Mouse (Mus musculus) midbrain, embryonic 15.5 days (tissue): Measurements from ENCODE around the gene Mllt6. TPM values are rescaled to one million over a fixed set of nuclear protein-coding genes. Genes with fewer than 3 reads are reported as not detected.

Source experiments
- ATAC-seq: fragments of 200-750 bp; cut with Nextera tagmentation; replicated peaks from 2 replicates; pipeline ENCODE4 v1.8.0; 2017; ENCODE audit warnings: moderate TSS enrichment
- H3K27ac ChIP-seq: fragments of 300-500 bp; sonication (generic); 2 replicates; pipeline ENCODE4 v1.5.1; 2015; ENCODE audit warnings: mild to moderate bottlenecking, inconsistent platforms
- H3K27me3 ChIP-seq: fragments of 300-500 bp; sonication (generic); replicated peaks from 2 replicates; pipeline ENCODE4 v1.6.1; 2015; ENCODE audit warnings: inconsistent platforms
- H3K36me3 ChIP-seq: fragments of 300-500 bp; sonication (generic); replicated peaks from 2 replicates; pipeline ENCODE4 v1.6.1; 2015; ENCODE audit warnings: inconsistent platforms
- H3K4me1 ChIP-seq: fragments of 300-500 bp; sonication (generic); 2 replicates; pipeline ENCODE4 v1.6.1; 2015; ENCODE audit warnings: inconsistent platforms
- H3K4me2 ChIP-seq: fragments of 300-500 bp; sonication (generic); 2 replicates; pipeline ENCODE4 v1.6.1; 2015; ENCODE audit warnings: inconsistent platforms, mild to moderate bottlenecking, moderate library complexity
- H3K4me3 ChIP-seq: fragments of 300-500 bp; sonication (generic); 2 replicates; pipeline ENCODE4 v1.5.1; 2015; ENCODE audit warnings: mild to moderate bottlenecking, inconsistent platforms
- H3K9ac ChIP-seq: fragments of 300-500 bp; sonication (generic); 2 replicates; pipeline ENCODE4 v1.6.1; 2015; ENCODE audit warnings: mild to moderate bottlenecking, inconsistent platforms
- H3K9me3 ChIP-seq: fragments of 300-500 bp; sonication (generic); 2 replicates; pipeline ENCODE4 v1.6.1; 2016; ENCODE audit warnings: inconsistent platforms
- WGBS: fragments of 180-500 bp; shearing (Covaris S2); methylation state at CpG from one replicate; pipeline ENCODE4 v1.1.7; 2015; ENCODE audit warnings: mixed read lengths; 5-methylcytosine and 5-hydroxymethylcytosine counted together
- polyA plus RNA-seq: library from polyadenylated mRNA; unstranded; fragments of >200 nt; fragmentation: Nextera tagmentation; extraction: Ambion mirVana; gene quantifications from 2 replicates; pipeline ENCODE4 v1.2.1, GENCODE M21; 2015

Gene Mllt6
- polyA plus RNA-seq, 1 experiment from 2014 or later: 3.9 TPM

DNA sequence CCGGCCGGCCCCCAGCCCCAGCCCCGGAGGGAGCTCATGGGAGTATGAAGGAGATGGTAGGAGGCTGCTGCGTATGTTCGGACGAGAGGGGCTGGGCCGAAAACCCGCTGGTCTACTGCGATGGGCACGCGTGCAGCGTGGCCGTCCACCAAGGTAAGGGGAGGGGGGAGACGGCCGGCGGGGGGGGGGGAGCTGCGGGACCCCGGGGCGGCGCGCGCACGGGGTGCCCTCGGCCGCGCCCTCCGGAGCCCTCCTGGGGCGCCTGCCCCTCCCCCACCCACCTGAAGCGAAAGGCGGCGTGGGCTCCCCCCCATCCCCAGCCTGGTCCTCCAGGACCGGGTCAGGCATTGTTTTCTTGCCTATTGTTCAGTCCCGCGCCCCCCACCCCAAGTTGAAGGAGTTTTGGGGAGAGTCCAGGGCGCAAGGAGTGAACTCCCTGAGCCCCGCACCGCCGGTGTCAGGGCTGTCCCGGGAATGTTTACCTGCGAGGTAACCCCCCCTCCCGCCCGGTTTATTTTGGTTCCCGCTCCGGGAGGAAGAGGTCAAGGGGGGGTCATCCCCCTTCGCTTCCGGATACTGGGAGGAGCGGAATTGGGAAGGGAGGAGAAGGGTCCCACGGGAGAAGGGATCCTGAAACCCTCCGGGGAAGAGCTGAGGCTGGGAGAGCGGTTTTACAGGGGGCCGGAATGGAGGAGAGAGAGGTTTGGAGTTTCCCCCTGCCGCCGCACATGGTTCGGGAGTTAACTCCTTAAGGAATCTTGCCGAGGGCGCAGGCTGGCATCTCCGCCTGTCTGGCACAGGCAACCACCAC is 519 bp downstream of the Mllt6 start:
- Histone ChIP-seq H3K36me3 (0 out of 2 replicates have a peak, but pooled peaks cover 5% of the 10 kb centered on the region), H3K9me3 (no peaks in the 10 kb centered on the region), H3K4me3 (peak overlapping the region; percentile 91), H3K4me1 (peaks cover 56% of the 10 kb centered on the region), H3K27ac (peak overlapping the region; percentile 85), H3K27me3 (peaks cover 17% of the 10 kb centered on the region), H3K9ac (peak overlapping the region; percentile 80), H3K4me2 (peak overlapping the region; percentile 85)
- WGBS: 0% methylated on average over 24 of the region's 57 CpGs
- ATAC-seq: peak; percentile 59

DNA sequence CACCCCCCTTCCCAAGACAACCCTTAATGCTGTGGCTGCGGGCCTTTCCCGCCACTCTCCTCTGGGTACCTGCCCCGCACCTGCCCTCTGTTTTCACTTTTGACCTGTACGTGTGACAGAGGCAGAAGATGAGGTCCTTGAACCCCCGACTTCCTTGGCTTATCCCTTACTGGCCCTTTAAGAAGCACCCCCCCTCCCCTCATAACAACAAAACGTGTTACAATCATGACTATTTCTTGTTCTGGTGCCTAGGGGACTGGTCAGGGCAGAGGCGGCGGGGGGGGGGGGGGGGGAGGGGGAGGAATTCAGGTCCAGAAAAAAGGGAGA is 1.1 kb downstream of the Mllt6 start:
- H3K9ac ChIP-seq: peak overlapping the region; percentile 80
- peak overlapping the region; percentile 91 for H3K4me3 ChIP-seq
- 0 out of 2 replicates have a peak, but pooled peaks cover 6% of the 10 kb centered on the region for H3K36me3 ChIP-seq
- WGBS: under 1% methylated on average over 6 of the region's 8 CpGs
- H3K4me2 ChIP-seq: peak overlapping the region; percentile 85
- peaks cover 17% of the 10 kb centered on the region for H3K27me3 ChIP-seq
- peaks cover 58% of the 10 kb centered on the region for H3K4me1 ChIP-seq
- no peaks in the 10 kb centered on the region for H3K9me3 ChIP-seq
- no peak for ATAC-seq
- H3K27ac ChIP-seq: peak overlapping the region; percentile 85

DNA sequence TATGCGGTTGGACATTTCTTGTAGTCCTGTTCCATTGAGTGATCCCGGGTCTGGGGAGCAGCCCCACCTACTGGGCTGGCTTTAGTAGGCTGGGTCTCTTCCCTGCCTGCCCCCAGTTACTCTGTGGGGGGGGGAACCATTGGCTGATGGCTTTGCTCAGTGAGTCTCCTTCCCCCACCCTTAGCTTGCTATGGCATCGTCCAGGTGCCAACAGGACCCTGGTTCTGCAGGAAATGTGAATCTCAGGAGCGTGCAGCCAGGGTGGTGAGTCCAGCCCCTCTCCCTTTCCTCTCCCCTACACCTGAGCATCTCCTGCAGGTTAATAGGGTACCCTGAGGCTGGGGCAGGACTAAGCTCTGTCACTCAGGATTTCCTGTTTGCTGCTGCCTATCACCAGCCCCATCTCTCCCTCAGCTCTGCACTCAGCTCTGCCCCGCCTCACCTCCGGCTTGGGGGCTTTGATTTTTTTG is 1.6 kb downstream of the Mllt6 start:
- 0 out of 2 replicates have a peak overlapping the region, but pooled peaks have one; percentile 8 for H3K27ac ChIP-seq
- peaks cover 58% of the 10 kb centered on the region for H3K4me1 ChIP-seq
- peak overlapping the region; percentile 34; the same call in 1 of the 2 replicates for H3K9ac ChIP-seq
- peak overlapping the region; percentile 85 for H3K4me2 ChIP-seq
- peaks cover 17% of the 10 kb centered on the region for H3K27me3 ChIP-seq
- peak overlapping the region; percentile 91 for H3K4me3 ChIP-seq
- ATAC-seq: no peak
- 0 out of 2 replicates have a peak, but pooled peaks cover 11% of the 10 kb centered on the region for H3K36me3 ChIP-seq
- H3K9me3 ChIP-seq: no peaks in the 10 kb centered on the region
- 29% methylated on average over 6 of the region's 6 CpGs for WGBS

- H3K4me2 ChIP-seq: 0 out of 2 replicates have a peak overlapping the region, but pooled peaks have one; percentile 85
- H3K36me3 ChIP-seq: 0 out of 2 replicates have a peak, but pooled peaks cover 11% of the 10 kb centered on the region
- H3K9me3 ChIP-seq: no peaks in the 10 kb centered on the region
- ATAC-seq: no peak
- peaks cover 61% of the 10 kb centered on the region for H3K4me1 ChIP-seq
- peaks cover 17% of the 10 kb centered on the region for H3K27me3 ChIP-seq
- H3K4me3 ChIP-seq: 0 out of 2 replicates have a peak overlapping the region, but pooled peaks have one; percentile 8
- no peak overlapping the region for H3K27ac ChIP-seq
- H3K9ac ChIP-seq: no peak overlapping the region
- 91% methylated on average over 13 of the region's 13 CpGs for WGBS
Observed at GRCm38 (mm10) chr11:97665431-97665830, 2.2 kb downstream of the Mllt6 start.

GRCm38 (mm10) chr11:97666221-97666620 is 3.0 kb downstream of the Mllt6 start:
- Histone ChIP-seq H3K9me3 (no peaks in the 10 kb centered on the region), H3K36me3 (peaks cover 11% of the 10 kb centered on the region; the same call in 1 of the 2 replicates), H3K4me1 (peaks cover 53% of the 10 kb centered on the region), H3K27me3 (peaks cover 12% of the 10 kb centered on the region), H3K9ac (no peak overlapping the region), H3K4me3 (no peak overlapping the region), H3K4me2 (no peak overlapping the region), H3K27ac (no peak overlapping the region)
- WGBS: 90% methylated on average over 7 of the region's 7 CpGs
- no peak for ATAC-seq

- no peaks in the 10 kb centered on the region for H3K9me3 ChIP-seq
- 95% methylated on average over 15 of the region's 15 CpGs for WGBS
- peaks cover 47% of the 10 kb centered on the region for H3K4me1 ChIP-seq
Observed at GRCm38 (mm10) chr11:97666794-97667193, 3.6 kb downstream of the Mllt6 start.

GRCm38 (mm10) chr11:97668160-97668559 is 4.9 kb downstream of the Mllt6 start:
- Histone ChIP-seq H3K27ac (no peak overlapping the region), H3K4me1 (peaks cover 37% of the 10 kb centered on the region), H3K9me3 (no peaks in the 10 kb centered on the region), H3K4me2 (no peak overlapping the region), H3K4me3 (no peak overlapping the region), H3K9ac (no peak overlapping the region), H3K27me3 (no peaks in the 10 kb centered on the region), H3K36me3 (peaks cover 26% of the 10 kb centered on the region)
- WGBS: 94% methylated on average over 7 of the region's 7 CpGs
- no peak for ATAC-seq

More at GRCm38 (mm10) chr11:97666794-97667193, 3.6 kb downstream of the Mllt6 start:
- H3K4me3 ChIP-seq: no peak overlapping the region
- no peak overlapping the region for H3K4me2 ChIP-seq
- H3K27ac ChIP-seq: no peak overlapping the region
- peaks cover 16% of the 10 kb centered on the region; the same call in 1 of the 2 replicates for H3K36me3 ChIP-seq
- ATAC-seq: no peak
- no peak overlapping the region for H3K9ac ChIP-seq
- peaks cover 7% of the 10 kb centered on the region for H3K27me3 ChIP-seq

GRCm38 (mm10) chr11:97669268-97669667 is 6.1 kb downstream of the Mllt6 start:
- ATAC-seq: no peak
- Histone ChIP-seq H3K4me1 (peaks cover 35% of the 10 kb centered on the region), H3K27me3 (no peaks in the 10 kb centered on the region), H3K4me2 (no peak overlapping the region), H3K9me3 (no peaks in the 10 kb centered on the region), H3K4me3 (no peak overlapping the region), H3K9ac (no peak overlapping the region), H3K36me3 (peaks cover 33% of the 10 kb centered on the region), H3K27ac (0 out of 2 replicates have a peak overlapping the region, but pooled peaks have one; percentile 10)
- WGBS: 45% methylated on average over 15 of the region's 15 CpGs

- peaks cover 36% of the 10 kb centered on the region for H3K36me3 ChIP-seq
- H3K9me3 ChIP-seq: no peaks in the 10 kb centered on the region
- H3K9ac ChIP-seq: no peak overlapping the region
- no peak overlapping the region for H3K4me2 ChIP-seq
- 28% methylated on average over 6 of the region's 6 CpGs for WGBS
- H3K4me3 ChIP-seq: no peak overlapping the region
- H3K4me1 ChIP-seq: peaks cover 29% of the 10 kb centered on the region
- H3K27ac ChIP-seq: no peak overlapping the region
- ATAC-seq: no peak
- no peaks in the 10 kb centered on the region for H3K27me3 ChIP-seq
Observed at GRCm38 (mm10) chr11:97669829-97670228, 6.6 kb downstream of the Mllt6 start.

- 60% methylated on average over 13 of the region's 13 CpGs for WGBS
- no peak overlapping the region for H3K4me3 ChIP-seq
- no peaks in the 10 kb centered on the region for H3K27me3 ChIP-seq
- H3K36me3 ChIP-seq: peaks cover 40% of the 10 kb centered on the region
- H3K27ac ChIP-seq: no peak overlapping the region
- H3K9me3 ChIP-seq: no peaks in the 10 kb centered on the region
- H3K9ac ChIP-seq: no peak overlapping the region
- ATAC-seq: 0 out of 2 replicates have a peak, but pooled peaks have one; percentile 21
- peaks cover 23% of the 10 kb centered on the region for H3K4me1 ChIP-seq
- no peak overlapping the region for H3K4me2 ChIP-seq
Observed at GRCm38 (mm10) chr11:97670234-97671176, 7.3 kb downstream of the Mllt6 start.

GRCm38 (mm10) chr11:97671177-97671527 is 7.9 kb downstream of the Mllt6 start:
- Histone ChIP-seq H3K4me2 (no peak overlapping the region), H3K9ac (no peak overlapping the region), H3K27me3 (no peaks in the 10 kb centered on the region), H3K4me1 (peaks cover 20% of the 10 kb centered on the region), H3K4me3 (no peak overlapping the region), H3K27ac (no peak overlapping the region), H3K9me3 (no peaks in the 10 kb centered on the region), H3K36me3 (peaks cover 40% of the 10 kb centered on the region)
- 42% methylated on average over 2 of the region's 2 CpGs for WGBS
- no peak for ATAC-seq

- H3K4me1 ChIP-seq: peaks cover 38% of the 10 kb centered on the region
- no peak overlapping the region for H3K4me2 ChIP-seq
- 77% methylated on average over 11 of the region's 11 CpGs for WGBS
- peaks cover 38% of the 10 kb centered on the region for H3K36me3 ChIP-seq
- H3K9me3 ChIP-seq: no peaks in the 10 kb centered on the region
- no peaks in the 10 kb centered on the region for H3K27me3 ChIP-seq
- H3K4me3 ChIP-seq: no peak overlapping the region
- H3K27ac ChIP-seq: no peak overlapping the region
- no peak for ATAC-seq
- H3K9ac ChIP-seq: no peak overlapping the region
Observed at GRCm38 (mm10) chr11:97673148-97673547, 9.9 kb downstream of the Mllt6 start.
